Mouse (Mus musculus) olfactory bulb, adult 2 months (tissue): Measurements from ENCODE around the gene Nup188. TPM values are rescaled to one million over a fixed set of nuclear protein-coding genes. Genes with fewer than 3 reads are reported as not detected.

ENCODE experiments used
- H3K27ac ChIP-seq: fragments of 200-500 bp; 2 replicates; pipeline ENCODE4 v1.5.1; 2012; ENCODE audit warnings: low read depth, low read length; ENCODE audit not compliant: insufficient read depth
- H3K4me1 ChIP-seq: fragments of 200-500 bp; 2 replicates; pipeline ENCODE4 v1.6.1; 2012; ENCODE audit warnings: low read length; ENCODE audit not compliant: control insufficient read depth, insufficient read depth
- H3K4me3 ChIP-seq: fragments of 200-500 bp; 2 replicates; pipeline ENCODE4 v1.5.1; 2012; ENCODE audit warnings: mild to moderate bottlenecking, low read depth, low read length, moderate library complexity; ENCODE audit not compliant: insufficient read depth
- CTCF ChIP-seq: fragments of 200-500 bp; IDR thresholded peaks from 2 replicates; pipeline ENCODE4 v1.5.1; 2012; ENCODE audit warnings: low read depth, mild to moderate bottlenecking, low read length, moderate library complexity; ENCODE audit not compliant: insufficient read depth
- POLR2A ChIP-seq: fragments of 200-500 bp; IDR thresholded peaks from 2 replicates; pipeline ENCODE4 v1.6.1; 2012; ENCODE audit warnings: mild to moderate bottlenecking, low read depth, low read length, moderate library complexity; ENCODE audit not compliant: insufficient read depth
- WGBS: fragments of 180-500 bp; shearing (Covaris S2); methylation state at CpG from one replicate; pipeline ENCODE4 v1.1.7; 2018; 5-methylcytosine and 5-hydroxymethylcytosine counted together
- polyA plus RNA-seq: library from polyadenylated mRNA; stranded (reverse); fragments of >200 nt; gene quantifications from 2 replicates; pipeline ENCODE4 v1.2.4, GENCODE M21; 2012; ENCODE audit warnings: low replicate concordance; ENCODE audit not compliant: missing spikeins, insufficient read depth, insufficient read length

Nup188 gene
- polyA plus RNA-seq, 1 experiment = not detected

DNA sequence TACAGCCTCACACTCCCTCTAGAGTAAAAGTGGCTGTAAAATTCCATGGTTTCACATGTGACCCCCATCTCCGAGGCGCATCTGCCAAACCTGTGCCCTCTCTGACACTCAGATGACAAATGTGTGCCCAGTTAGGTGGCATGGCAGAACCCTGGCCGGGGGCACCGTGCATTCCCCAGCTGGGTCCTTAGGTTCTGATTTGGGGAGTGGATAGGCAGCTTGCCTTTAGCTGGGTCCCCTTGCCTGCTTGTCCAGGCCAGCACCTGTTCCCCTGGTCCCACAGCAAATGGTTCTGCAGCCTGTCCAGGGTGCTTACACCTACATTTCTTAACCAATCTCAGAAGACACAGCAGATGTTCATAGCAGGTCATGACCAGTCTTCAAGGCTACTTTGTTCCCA is 42.8 kb upstream of the Nup188 start:
- Histone ChIP-seq H3K4me1 (peaks cover 30% of the 10 kb centered on the region), H3K4me3 (no peak overlapping the region), H3K27ac (no peak overlapping the region)
- WGBS = 96% methylated on average over 4 of the region's 4 CpGs
- no peak for TF ChIP-seq POLR2A
- TF ChIP-seq CTCF = no peak

DNA sequence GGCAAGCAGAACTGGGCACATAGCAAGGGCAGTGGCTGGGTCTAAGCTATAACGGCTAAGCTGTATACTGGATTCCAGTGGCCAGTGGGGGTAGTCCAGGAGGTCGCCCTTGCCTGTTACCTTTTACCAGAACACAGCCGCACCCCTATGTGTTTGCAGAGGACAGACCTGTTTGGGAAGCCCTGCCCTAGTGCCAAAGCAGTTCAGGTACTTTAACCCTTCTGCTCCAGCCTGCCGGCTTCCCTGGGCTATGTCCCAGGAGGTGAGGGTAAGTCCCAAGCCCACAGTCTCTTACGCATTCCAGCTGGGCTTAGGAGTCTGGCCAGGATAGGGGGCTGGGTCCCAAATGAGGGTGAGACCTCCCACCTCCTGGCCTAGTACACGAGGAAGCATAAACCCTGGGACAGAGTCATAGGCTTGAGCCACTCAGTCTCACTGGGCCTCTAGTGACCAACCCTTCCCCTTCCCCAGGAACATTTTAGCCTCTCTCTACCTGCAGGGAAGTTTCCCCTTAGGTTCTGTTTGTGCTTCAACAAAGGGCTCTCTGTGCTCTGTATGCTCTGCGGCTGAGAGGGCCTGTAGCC is 41.5 kb upstream of the Nup188 start:
- peaks cover 24% of the 10 kb centered on the region for H3K4me1 ChIP-seq
- H3K4me3 ChIP-seq = no peak overlapping the region
- 72% methylated on average over 7 of the region's 7 CpGs for WGBS
- no peak overlapping the region for H3K27ac ChIP-seq
- TF ChIP-seq CTCF (no peak), POLR2A (no peak)

DNA sequence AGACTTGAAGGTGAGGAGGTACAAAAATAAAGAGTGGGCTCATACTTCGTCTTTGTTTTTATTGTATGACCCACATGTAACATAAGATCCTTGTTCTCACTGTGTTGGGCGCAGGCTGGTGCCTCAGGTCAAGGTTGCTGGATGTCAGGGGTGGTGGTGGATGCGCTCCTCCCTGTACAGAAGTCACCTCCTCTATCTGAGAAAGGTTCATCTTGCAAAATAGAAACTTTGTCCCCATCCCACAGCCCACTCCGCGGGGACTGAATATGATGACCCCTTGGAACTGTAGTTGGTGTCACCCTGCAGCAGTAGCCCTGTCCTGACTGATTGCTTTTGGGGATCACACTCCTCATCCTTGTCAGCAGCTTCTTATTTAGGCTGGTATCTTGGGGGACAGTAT is 39.2 kb upstream of the Nup188 start:
- Histone ChIP-seq H3K4me3 (no peak overlapping the region), H3K27ac (no peak overlapping the region), H3K4me1 (peaks cover 27% of the 10 kb centered on the region)
- no peak for TF ChIP-seq CTCF
- TF ChIP-seq POLR2A = no peak
- WGBS = 90% methylated on average over 5 of the region's 5 CpGs

DNA sequence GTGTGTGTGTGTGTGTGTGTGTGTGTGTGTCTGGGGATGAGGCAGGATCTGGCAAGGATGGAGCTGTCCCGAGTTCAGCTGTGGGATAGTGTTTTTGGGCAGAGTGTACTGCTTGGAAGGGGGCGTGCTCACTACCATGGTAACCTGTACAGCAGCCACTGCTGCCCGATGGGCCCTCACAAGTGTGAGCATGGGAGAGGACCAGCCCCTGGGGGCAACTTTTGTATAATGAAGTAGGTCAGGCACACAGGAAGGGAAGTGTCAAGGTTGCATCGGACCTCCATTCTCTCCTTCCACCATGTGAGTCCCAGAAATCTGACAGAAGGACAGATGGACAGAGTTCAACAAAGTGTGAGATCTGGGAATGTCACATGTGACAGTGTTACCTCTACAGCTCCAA is 38.5 kb upstream of the Nup188 start:
- 39% methylated on average over 4 of the region's 4 CpGs for WGBS
- no peak overlapping the region for H3K4me3 ChIP-seq
- no peak overlapping the region for H3K27ac ChIP-seq
- TF ChIP-seq CTCF (no peak), POLR2A (no peak)
- H3K4me1 ChIP-seq = peaks cover 27% of the 10 kb centered on the region

DNA sequence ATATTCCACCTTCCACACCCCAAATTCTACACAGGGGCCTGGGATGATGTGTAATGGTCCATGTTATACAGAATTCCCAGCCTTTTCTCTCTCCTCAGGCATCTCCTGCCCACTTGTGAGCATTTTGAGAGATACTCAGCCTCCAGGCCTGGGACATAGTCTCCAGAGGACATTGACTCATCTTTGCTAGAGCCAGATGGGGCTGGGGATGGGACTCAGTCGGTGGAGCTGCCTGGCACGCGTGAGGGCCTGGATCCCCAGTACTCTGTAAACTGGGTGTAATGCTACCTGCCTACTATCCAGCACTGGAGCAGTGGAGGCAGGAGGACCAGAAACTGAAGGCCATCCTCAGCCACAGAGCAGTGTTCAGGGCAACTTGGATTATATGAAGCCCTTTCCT is 37.0 kb upstream of the Nup188 start:
- WGBS = 75% methylated on average over 3 of the region's 3 CpGs
- Histone ChIP-seq H3K4me1 (peaks cover 31% of the 10 kb centered on the region), H3K27ac (no peak overlapping the region), H3K4me3 (no peak overlapping the region)
- TF ChIP-seq POLR2A (no peak), CTCF (no peak)

DNA sequence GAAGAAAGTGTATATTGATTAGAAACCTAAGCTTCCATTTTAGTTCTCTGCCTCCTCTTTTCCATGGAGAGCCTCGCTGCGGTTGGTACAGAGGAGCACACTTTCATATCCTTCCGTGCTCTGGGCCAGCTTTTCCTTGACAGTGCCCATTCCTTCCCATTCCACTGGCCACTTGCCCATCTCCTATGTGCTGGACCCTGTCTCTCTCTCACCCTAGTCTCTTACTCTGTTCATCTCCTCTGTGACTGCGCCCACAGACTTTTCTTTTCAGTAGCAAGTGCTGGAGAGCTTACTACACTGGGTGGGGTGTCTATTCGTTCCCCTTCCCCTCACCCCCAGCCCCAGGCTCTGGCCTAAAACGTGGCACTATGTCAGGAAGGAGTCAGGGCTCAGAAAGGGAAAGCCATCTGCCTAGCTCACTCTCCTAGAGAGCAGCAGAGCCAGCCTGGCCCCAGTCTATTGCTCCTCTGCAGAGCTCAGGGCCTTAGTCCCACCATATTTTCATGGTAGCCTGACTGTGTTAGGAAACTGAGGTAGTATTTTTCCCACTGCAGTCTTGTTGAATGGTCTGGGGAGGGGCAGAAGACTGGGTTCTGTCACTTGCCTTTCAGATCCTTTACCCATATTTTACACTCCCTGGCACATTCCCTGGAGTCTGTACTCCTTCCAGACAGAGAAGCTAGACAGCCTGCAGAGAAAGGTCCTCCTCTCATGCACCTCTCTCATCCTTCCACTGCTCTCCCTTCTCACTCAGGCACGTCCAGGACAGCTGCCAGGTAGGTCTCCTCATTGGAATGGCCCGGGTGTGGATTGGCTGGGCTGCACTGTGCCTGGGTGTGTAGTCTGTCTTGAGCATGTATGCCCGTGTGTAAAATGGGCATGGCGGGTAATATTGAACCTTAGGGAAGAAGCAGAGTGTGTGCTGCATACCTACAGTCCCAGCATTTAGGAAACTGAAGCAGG is 35.8 kb upstream of the Nup188 start:
- no peak overlapping the region for H3K27ac ChIP-seq
- TF ChIP-seq POLR2A = no peak
- no peak overlapping the region for H3K4me3 ChIP-seq
- whole genome bisulfite sequencing = 85% methylated on average over 10 of the region's 10 CpGs
- peaks cover 25% of the 10 kb centered on the region for H3K4me1 ChIP-seq

DNA sequence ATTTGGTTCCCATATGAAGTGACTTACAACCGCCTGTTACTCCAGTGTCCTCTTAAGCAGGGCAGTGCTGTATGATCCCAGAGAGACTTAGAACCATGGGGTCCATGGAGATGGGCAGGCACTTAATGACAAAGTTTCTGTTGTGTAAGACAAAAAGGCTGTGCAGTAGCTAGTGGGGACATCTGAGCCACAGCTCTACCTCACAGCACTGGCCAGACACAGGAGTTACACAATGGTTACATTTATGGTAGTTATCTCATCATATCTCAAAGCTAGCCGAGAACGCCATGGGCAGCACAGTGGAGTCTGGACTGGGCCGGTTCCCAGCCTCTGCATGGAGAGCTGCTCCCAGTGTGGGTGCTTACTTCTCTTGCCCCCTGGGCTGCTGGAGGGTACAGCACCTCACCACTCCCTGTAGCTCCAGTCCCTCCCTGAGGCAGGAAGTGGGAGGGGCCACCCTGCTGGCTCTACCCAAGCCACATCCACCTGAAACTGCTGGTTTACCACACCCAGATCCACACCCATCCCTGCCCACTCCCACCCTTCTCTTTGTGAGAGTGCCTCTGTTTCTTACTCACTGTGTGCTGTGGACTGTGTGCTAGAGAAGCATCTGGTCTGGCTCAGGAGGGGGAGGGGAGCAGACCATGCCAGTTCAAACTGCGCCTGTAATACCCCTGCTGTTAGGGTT is 34.6 kb upstream of the Nup188 start:
- WGBS = 80% methylated on average over 5 of the region's 5 CpGs
- Histone ChIP-seq H3K4me3 (no peak overlapping the region), H3K4me1 (peaks cover 25% of the 10 kb centered on the region), H3K27ac (peak overlapping the region; percentile 3; the same call in 1 of the 2 replicates)
- TF ChIP-seq POLR2A (no peak), CTCF (no peak)

DNA sequence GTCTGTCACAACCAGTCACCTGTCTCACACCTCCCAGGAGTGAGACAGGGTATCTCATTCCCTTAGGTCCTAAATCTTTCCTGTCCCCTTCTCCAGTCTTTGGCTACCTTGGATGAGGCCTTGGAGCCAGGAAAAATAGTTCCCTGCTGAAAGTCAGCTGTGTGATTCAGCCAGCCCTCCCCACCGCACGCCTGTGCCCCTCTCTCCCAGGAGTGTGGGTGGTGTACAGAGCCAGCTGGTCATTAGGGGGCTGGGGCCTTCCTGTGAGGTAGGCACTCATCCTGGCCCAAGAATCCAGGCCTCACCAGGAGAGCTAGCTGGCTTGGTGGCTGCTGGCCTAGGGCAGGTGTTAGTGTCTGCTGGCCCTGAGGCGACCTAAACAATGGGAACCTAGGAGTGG is 33.7 kb upstream of the Nup188 start:
- H3K4me1 ChIP-seq = peaks cover 30% of the 10 kb centered on the region
- TF ChIP-seq CTCF (no peak), POLR2A (no peak)
- no peak overlapping the region for H3K4me3 ChIP-seq
- 34% methylated on average over 3 of the region's 3 CpGs for WGBS
- H3K27ac ChIP-seq = 0 out of 2 replicates have a peak overlapping the region, but pooled peaks have one; percentile 3

DNA sequence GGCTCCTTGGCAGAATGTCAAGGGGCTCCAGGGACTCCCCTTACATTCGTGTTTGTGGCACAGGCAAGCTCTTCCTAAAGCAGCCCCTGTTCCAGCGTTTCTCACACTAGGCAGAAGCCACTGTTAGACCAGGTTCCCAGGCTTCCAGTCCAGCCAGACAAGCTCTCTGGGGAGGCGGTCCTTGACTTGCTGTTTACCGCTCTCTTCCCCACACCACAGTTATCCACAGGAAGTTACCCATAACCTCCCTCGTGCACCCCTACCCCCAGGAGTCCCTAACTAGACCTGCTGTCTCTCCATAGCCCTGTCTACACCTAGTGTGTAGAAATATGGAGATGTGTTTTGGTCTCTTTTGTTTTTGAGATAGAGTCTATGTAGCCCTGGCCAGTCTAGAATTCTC is 32.4 kb upstream of the Nup188 start:
- 77% methylated on average over 5 of the region's 5 CpGs for WGBS
- Histone ChIP-seq H3K4me3 (no peak overlapping the region), H3K4me1 (peaks cover 38% of the 10 kb centered on the region), H3K27ac (no peak overlapping the region)
- TF ChIP-seq CTCF = no peak
- no peak for TF ChIP-seq POLR2A
